Mouse (Mus musculus) right cerebral cortex, postnatal 4 days (tissue): Measurements from ENCODE around the gene Gm4340.
"Not testable (repeated sequence)": the region's sequence is repeated elsewhere in the genome, so short reads cannot be mapped to it uniquely, and the experiment has no call there.

ENCODE experiments used
- DNase-seq: peaks from one replicate; pipeline ENCODE4 v3.0.0-alpha.2; 2022

The Gm4340 gene

GRCm38 (mm10) chr10:104193742-104194141 is at the start of gene Gm4340:
Gene Gm4340 (plus strand): TSS chr10:104194042.
- not testable (repeated sequence) for DNase-seq

GRCm38 (mm10) chr10:104151197-104151596 is 42.6 kb upstream of the Gm4340 start, which contains the start of gene Gm6763:
Gene Gm6763 (plus strand): TSS chr10:104151497.
- not testable (repeated sequence) for DNase-seq

- not testable (repeated sequence) for DNase-seq
Measured at GRCm38 (mm10) chr10:104159706-104160105, 34.1 kb upstream of the Gm4340 start, which contains the start of gene Gm8764. Gene Gm8764 (plus strand): TSS chr10:104160006.

- DNase-seq, result not testable (repeated sequence)
Measured at GRCm38 (mm10) chr10:104168215-104168614, 25.6 kb upstream of the Gm4340 start, which contains the start of gene Gm21304. Gene Gm21304 (plus strand): TSS chr10:104168515.

GRCm38 (mm10) chr10:104176724-104177123 is 17.1 kb upstream of the Gm4340 start, which contains the start of gene Gm21312:
Gene Gm21312 (plus strand): TSS chr10:104177024.
- DNase-seq, result not testable (repeated sequence)

- not testable (repeated sequence) for DNase-seq
Measured at GRCm38 (mm10) chr10:104185233-104185632, 8.6 kb upstream of the Gm4340 start, which contains the start of gene Gm20765. Gene Gm20765 (plus strand): TSS chr10:104185533.

GRCm38 (mm10) chr10:104209655-104210054 is 15.8 kb downstream of the Gm4340 start:
- no peak for DNase-seq

- no peak for DNase-seq
Measured at GRCm38 (mm10) chr10:104210268-104210990, 16.6 kb downstream of the Gm4340 start.

- DNase-seq, result no peak
Measured at GRCm38 (mm10) chr10:104214527-104214926, 20.7 kb downstream of the Gm4340 start.

GRCm38 (mm10) chr10:104220303-104221021 is 26.6 kb downstream of the Gm4340 start:
- DNase-seq, result no peak
